Mouse (Mus musculus): ENCODE results near the gene Ppil4. TPM values are rescaled to one million over a fixed set of nuclear protein-coding genes. Genes with fewer than 3 reads are reported as not detected.

Gene Ppil4
- total RNA-seq, 2 experiments from 2014 or later, result 46.3 to 123 TPM

DNA sequence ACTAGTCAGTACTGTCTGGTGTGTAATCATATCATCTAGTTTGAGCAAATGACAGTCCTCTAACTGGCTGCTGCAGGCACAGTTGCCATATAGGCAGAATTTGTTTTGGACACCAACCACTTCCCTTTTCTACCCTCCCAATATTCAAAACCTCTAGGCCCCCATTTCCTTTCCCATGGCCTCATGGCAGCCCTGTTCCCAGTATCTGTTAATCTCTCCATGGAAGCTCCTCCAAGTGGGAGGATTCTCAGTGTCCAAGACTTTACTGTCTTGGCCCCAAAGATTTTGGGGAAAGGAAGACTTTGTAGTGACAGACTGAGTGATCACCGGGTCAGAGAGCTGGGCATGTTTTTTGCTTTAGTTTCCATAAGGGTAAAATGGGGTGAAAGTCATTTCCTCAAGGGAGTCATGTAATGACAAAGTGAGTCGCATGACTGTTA is 54.5 kb downstream of the Ppil4 start:
- no peak for ATAC-seq (replicated peaks; ENCODE audit: low FRiP score, poor library complexity, severe bottlenecking)

GRCm38 (mm10) chr10:7851891-7852290 is 59.2 kb downstream of the Ppil4 start:
- ATAC-seq (replicated peaks; ENCODE audit: low FRiP score, poor library complexity, severe bottlenecking), result no peak

GRCm38 (mm10) chr10:7860494-7860893 is 67.8 kb downstream of the Ppil4 start:
- no peak for ATAC-seq (replicated peaks; ENCODE audit: low FRiP score, poor library complexity, severe bottlenecking)

- no peak for ATAC-seq (replicated peaks; ENCODE audit: low FRiP score, poor library complexity, severe bottlenecking)
Observed at GRCm38 (mm10) chr10:7861259-7861936, 68.7 kb downstream of the Ppil4 start.

DNA sequence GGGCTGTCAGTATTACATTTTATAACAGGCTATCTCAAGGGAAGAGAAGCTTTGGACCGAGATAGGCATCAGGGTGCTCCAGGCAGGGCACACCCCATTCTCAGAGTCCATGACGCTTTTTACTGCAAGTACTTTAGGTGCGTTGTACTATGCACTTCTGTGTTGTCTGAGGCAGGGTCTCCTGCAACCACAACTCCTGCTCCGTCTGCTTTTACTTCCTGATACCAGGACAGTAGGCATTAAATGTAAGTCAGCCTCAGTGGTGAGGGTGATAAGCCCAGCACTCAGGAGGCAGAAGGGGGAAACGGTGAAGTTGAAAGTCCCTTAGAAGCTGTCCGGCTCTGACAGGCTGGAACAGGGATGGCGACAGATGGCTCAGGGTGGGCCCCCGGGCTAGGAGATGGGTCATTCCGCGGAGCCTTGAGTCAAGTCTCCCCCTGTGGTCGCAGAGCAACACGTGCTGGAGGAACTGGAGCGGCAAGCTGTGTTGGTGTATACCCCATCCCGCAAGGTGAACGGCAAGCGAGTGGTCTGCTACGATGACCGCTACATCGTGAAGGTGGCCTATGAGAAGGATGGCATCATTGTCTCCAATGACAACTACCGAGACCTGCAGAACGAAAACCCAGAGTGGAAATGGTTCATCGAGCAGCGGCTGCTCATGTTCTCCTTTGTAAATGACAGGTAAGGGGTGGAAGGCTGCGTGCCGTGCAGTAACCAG is 69.4 kb downstream of the Ppil4 start:
- no peak for ATAC-seq (replicated peaks; ENCODE audit: low FRiP score, poor library complexity, severe bottlenecking)

- no peak for ATAC-seq (replicated peaks; ENCODE audit: low FRiP score, poor library complexity, severe bottlenecking)
Observed at GRCm38 (mm10) chr10:7863411-7863810, 70.7 kb downstream of the Ppil4 start.

DNA sequence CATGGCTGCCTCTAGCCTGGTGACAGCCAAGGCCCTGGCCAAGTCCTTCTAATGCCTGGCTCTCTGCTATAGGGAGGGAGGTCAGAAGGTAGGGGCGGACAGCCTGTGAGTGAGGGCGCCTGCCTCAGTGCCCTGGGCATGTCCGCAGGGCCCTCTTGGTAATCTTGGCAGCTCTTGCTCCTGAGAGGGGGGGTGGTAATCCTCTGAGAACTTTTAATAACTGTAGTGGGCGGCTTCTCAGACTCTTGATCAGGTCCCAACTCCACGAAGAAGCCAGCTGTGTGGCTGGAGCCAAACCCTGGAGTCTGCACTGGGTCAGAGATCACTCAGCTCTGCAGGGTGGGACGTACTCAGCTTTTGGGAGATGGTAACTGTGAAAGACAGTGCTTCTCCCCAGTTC is 71.5 kb downstream of the Ppil4 start:
- no peak for ATAC-seq (replicated peaks; ENCODE audit: low FRiP score, poor library complexity, severe bottlenecking)

DNA sequence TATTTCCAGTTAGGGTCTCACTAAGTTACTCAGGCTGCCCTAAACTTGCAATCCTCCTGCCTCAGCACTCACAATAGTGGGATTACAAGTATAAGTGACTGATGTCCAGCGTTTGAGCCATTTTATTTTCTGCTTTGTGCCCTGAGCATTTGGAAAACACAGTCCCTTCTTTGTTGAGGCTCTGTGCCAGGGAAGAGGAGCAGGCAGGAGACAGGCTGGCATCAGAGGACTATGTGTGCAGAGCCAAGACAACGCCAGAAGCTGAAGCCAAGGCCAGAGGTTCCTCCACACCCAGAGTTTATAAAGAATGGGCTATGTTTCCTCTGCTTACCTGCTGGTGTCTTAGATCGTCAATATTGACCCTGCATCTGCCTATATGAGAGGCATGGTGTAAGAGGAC is 72.1 kb downstream of the Ppil4 start:
- ATAC-seq (replicated peaks; ENCODE audit: low FRiP score, poor library complexity, severe bottlenecking), result no peak

GRCm38 (mm10) chr10:7866762-7867665 is 74.3 kb downstream of the Ppil4 start:
- ATAC-seq (replicated peaks; ENCODE audit: low FRiP score, poor library complexity, severe bottlenecking), result no peak

- no peak for ATAC-seq (replicated peaks; ENCODE audit: low FRiP score, poor library complexity, severe bottlenecking)
Observed at GRCm38 (mm10) chr10:7867666-7868030, 75.0 kb downstream of the Ppil4 start.

DNA sequence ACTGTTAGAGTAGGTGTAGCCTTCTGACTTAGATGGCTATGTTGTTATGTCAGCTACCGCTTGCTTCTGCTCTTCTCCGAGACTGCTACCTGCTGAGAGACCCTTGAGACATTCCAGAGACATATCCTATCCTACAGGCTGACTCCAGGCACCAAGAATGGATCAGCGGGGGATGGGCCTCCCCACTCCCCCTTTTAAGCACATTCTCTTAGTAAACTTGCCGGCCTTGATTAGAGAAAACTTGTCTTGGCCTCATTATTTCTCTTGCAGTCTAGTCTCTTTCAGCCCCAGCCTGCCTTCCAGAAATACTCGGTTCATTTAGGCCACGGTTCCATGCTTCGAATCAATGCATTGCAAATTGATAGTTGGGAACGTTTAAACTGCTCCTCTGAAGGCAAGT is 77.1 kb downstream of the Ppil4 start:
- ATAC-seq (replicated peaks; ENCODE audit: low FRiP score, poor library complexity, severe bottlenecking), result no peak

DNA sequence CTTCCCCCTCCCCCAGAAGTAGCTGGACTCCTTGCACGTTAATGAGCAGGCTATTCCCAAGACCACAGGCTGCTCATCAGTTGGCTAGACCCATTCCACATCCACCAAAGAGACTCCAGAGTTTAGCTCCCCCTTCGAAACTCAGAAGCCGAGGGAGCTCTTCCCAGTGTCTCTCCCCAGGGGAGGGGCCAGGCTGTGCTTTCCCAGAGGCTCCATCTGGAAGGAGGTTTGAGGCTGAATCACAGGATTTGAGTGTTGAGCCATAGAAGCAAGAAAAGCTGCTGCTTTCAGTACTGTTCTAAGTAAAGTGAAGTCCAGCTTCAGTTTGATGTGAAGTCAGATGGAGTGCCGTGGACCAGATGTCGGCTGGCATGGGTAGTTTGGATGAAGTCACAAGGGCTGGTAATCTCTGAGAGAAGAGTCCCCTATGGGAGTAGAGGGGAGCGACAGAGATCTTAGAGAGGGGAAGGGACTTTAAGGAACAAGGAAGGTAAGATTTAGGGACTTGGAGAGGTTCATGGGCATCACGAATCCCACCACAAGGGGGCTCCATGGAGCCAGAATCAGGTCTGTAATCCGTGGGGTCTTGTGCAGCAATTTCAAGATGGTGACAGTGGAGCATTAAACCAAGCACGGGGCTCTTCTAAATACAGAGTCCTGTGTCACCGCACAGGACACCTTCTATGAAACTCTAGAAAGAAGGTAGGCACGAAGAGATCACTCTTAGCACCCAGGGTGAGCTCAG is 78.1 kb downstream of the Ppil4 start:
- no peak for ATAC-seq (replicated peaks; ENCODE audit: low FRiP score, poor library complexity, severe bottlenecking)

DNA sequence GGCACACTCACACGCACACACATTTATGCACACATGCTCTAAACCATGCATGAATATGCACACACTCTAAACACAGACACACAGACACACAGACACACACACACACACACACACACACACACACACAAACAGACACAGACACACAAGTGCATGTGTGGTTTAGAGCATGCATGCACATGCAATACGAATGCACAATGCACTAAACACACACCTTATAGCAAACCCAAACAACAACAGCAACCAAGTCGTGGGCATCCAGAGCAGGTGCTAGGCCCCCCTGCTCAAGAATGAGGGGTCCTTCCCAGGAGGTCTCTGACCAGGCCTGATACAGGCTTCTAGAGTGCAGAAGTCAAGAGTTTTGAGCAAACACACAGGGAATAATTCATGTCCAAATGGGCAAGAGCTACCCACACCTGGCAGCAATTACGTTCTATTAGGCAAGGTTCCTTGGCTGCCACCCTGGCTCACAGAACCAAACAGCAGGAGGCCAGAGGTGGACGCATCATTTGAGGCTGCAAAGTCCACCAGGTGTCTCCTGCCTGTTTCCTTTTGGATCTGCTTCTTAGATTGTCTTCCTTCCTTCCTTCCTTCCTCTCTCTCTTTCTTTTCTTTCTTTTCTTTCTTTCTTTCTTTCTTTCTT is 78.8 kb downstream of the Ppil4 start:
- ATAC-seq (replicated peaks; ENCODE audit: low FRiP score, poor library complexity, severe bottlenecking), result no peak

Other genes with a start within 250 kb of the Ppil4 start
- gene Lrp11, start 203.1 kb upstream of the Ppil4 start, total RNA-seq (2015; ENCODE audit: low replicate concordance), result 4.0 TPM in 1 of 2 replicates, not detected in the other
- not detected in 2 replicates for gene Lrp11, start 203.1 kb upstream of the Ppil4 start, total RNA-seq (2017; ENCODE audit: low replicate concordance)
- 3.6 and 23.8 TPM in 2 replicates for gene Nup43, start 125.4 kb upstream of the Ppil4 start, total RNA-seq (2015; ENCODE audit: low replicate concordance)
- gene Nup43, start 125.4 kb upstream of the Ppil4 start, total RNA-seq (2017; ENCODE audit: low replicate concordance), result 5.4 and 7.2 TPM in 2 replicates
- gene Pcmt1, start 111.8 kb upstream of the Ppil4 start, total RNA-seq (2015; ENCODE audit: low replicate concordance), result 22.7 and 30.5 TPM in 2 replicates
- gene Pcmt1, start 111.8 kb upstream of the Ppil4 start, total RNA-seq (2017; ENCODE audit: low replicate concordance), result 33.7 and 42.5 TPM in 2 replicates
- gene Lats1, start 111.7 kb upstream of the Ppil4 start, total RNA-seq (2015; ENCODE audit: low replicate concordance), result 6.9 and 8.5 TPM in 2 replicates
- 5.2 and 6.5 TPM in 2 replicates for gene Lats1, start 111.7 kb upstream of the Ppil4 start, total RNA-seq (2017; ENCODE audit: low replicate concordance)
- gene Katna1, start 66.9 kb upstream of the Ppil4 start, total RNA-seq (2015; ENCODE audit: low replicate concordance), result 39.1 and 45.5 TPM in 2 replicates
- 29.6 and 32.5 TPM in 2 replicates for gene Katna1, start 66.9 kb upstream of the Ppil4 start, total RNA-seq (2017; ENCODE audit: low replicate concordance)
- gene Ginm1, start 67 bp upstream of the Ppil4 start, total RNA-seq (2015; ENCODE audit: low replicate concordance), result 20.3 and 31.5 TPM in 2 replicates
- 17.4 and 32.7 TPM in 2 replicates for gene Ginm1, start 67 bp upstream of the Ppil4 start, total RNA-seq (2017; ENCODE audit: low replicate concordance)
- 1.5 TPM in 1 of 2 replicates, not detected in the other for gene Zc3h12d, start 39.6 kb downstream of the Ppil4 start, total RNA-seq (2015; ENCODE audit: low replicate concordance)
- 0.42 and 1.0 TPM in 2 replicates for gene Zc3h12d, start 39.6 kb downstream of the Ppil4 start, total RNA-seq (2017; ENCODE audit: low replicate concordance)
- gene Tab2, start 163.3 kb downstream of the Ppil4 start, total RNA-seq (2015; ENCODE audit: low replicate concordance), result 106 and 110 TPM in 2 replicates
- gene Tab2, start 163.3 kb downstream of the Ppil4 start, total RNA-seq (2017; ENCODE audit: low replicate concordance), result 63.7 and 88.3 TPM in 2 replicates